Mouse (Mus musculus) neural tube, embryonic 11.5 days (tissue): ENCODE measurements around the gene Crisp3. TPM values are rescaled to one million over a fixed set of nuclear protein-coding genes. Genes with fewer than 3 reads are reported as not detected.

ENCODE experiments used
- polyA plus RNA-seq: library from polyadenylated mRNA; unstranded; fragments of >200 nt; fragmentation: Nextera tagmentation; extraction: Ambion mirVana; gene quantifications from 2 replicates; pipeline ENCODE4 v1.2.1, GENCODE M21; 2014

Crisp3 gene
- polyA plus RNA-seq, 1 experiment from 2014 or later: not detected

Other genes with a start within 250 kb of the Crisp3 start
- not detected in 2 replicates for gene AC192777.2, start 146.8 kb downstream of the Crisp3 start, polyA plus RNA-seq
- not detected in 2 replicates for gene Pgk2, start 33.6 kb downstream of the Crisp3 start, polyA plus RNA-seq
- gene Crisp1, start 76.9 kb upstream of the Crisp3 start, polyA plus RNA-seq: not detected in 2 replicates